Mouse (Mus musculus) spleen, postnatal 10 days (tissue): ENCODE measurements around the gene Pdia6.
A peak's percentile ranks its signal among the peaks of the same experiment; 100 is the strongest.

Experiments used
- DNase-seq, 2 experiments: peaks; one replicate each; pipeline ENCODE4 v3.0.0; 2021 to 2022; ENCODE audit warnings: low spot score in 2 of 2

Pdia6 gene

GRCm38 (mm10) chr12:17265971-17266672 lies at the start of gene Pdia6:
Gene Pdia6 (plus strand): TSS chr12:17266545.
- peak; percentile 86 to 93 for DNase-seq

DNA sequence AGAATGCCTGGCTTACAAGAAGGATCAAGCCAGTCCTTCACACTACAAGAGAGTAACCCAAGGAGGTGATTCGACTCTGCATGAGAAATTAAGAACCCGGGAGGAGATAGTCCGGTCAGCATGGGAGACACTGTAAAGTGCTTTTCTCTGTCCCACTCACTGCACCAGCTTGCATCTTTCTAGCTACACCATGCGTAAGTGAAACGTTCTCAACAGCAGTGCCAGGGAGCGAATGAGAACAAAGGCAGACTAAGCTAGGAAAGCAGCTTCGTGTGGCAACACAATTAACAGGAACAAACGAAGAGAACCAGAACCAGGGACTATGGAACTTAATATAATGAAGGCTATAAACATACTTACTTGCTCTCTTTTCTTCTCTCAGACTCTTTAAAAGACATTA lies 48.0 kb upstream of the Pdia6 start:
- DNase-seq: no peak

- DNase-seq: no peak
Measured at GRCm38 (mm10) chr12:17219107-17219506, 47.2 kb upstream of the Pdia6 start.

- DNase-seq: no peak
Measured at GRCm38 (mm10) chr12:17220631-17221030, 45.7 kb upstream of the Pdia6 start.

GRCm38 (mm10) chr12:17221891-17222428 lies 44.4 kb upstream of the Pdia6 start:
- peak in 1 of 2 experiments; percentile 20 for DNase-seq

DNA sequence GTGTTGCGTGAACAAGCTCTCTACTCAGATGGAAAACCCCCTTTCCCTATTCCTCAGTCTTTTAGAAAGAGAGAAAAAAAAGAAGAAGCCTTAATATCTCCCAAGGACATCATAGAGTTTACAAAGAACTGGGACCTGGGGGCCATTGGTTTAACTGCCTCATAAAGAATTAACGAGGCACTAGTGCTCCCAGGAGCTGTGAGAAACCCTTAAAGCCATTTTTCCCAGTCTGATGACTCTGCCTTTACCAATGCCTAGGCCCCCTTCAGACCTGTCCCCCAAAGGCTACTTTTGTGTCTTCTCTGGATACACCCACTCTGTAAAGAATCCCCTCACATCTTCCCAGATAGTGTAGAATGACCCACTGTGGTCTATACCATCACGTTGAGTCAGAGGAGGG lies 43.3 kb upstream of the Pdia6 start:
- no peak for DNase-seq

DNA sequence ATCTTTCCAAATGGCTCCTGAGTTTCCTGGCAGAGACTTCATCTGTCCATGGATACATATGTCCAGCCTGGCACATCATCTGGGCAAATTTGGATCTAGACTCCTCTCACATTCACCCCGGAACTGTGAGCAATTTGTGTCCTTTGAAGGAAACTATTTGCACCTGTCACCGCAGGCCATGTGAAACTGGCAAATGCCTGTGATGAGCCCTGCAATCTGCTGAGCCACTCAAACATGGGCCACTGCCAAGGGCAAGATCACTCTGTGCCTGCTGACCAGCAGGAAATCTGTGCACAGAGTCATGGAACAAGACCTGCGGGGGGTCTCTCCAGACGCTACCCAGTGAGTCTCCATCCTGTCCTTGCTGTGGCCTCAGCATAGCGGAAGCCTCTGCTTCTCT lies 41.3 kb upstream of the Pdia6 start:
- DNase-seq: no peak

- DNase-seq: no peak
Measured at GRCm38 (mm10) chr12:17227903-17228302, 38.4 kb upstream of the Pdia6 start.

DNA sequence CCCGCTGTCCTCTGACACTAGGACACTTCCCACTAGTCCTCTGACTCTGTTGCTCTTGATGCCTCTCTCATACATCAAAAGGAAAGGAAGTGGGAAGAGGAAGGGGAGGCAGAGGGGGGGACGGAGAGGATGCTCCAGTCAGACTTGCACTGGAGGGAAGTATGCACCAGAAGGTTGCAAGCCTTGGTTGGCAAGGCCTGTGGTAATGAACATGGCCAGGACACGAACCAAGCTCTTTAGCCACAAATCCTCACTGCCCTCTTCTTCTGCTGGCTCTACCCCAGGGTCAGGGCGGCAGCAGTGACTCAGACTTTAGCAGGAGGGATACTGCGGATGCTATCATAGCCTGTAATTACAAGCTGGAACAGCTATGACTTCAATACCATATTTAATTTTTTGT lies 35.8 kb upstream of the Pdia6 start:
- DNase-seq: no peak

- no peak for DNase-seq
Measured at GRCm38 (mm10) chr12:17231513-17231912, 34.8 kb upstream of the Pdia6 start.

GRCm38 (mm10) chr12:17235535-17236313 lies 30.6 kb upstream of the Pdia6 start:
- no peak for DNase-seq

DNA sequence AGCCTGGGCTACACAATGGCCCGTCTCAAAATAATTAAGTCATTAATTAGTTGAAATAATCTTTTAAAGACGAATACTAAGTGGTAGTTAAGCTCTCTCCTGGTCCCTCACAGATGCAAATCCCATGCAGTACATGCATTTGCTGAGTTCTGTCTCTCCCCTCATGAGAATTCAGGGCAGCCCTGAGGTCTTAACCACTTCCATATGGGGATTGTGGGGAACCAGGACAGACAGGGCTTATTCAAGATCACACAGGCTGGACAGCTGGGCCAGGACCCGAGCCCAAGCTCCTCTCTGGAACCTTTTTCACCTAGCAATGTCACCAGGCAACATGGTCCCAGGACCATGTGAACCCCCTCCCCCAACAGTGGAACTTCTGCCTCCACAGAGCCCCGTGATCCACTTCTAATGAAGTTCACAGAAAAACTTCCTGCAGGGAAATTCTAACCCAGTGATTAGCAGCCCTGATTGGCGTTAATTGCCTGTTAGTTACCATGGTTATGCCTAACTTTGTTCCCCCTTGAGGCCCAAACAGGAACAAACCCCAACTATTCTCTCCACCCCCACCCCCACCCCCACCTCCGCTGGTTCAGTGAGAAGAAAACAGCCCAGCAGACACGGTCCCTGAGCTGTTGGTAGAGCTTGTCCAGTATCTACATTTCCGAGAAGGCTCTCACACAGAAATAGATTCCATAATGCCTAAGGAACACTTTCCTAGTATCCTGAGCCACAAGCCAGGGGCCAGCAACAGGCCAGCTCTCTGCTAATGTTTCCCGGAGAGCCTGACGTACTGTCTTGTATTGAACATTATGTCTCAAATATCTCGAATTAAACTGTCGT lies 27.5 kb upstream of the Pdia6 start:
- DNase-seq: no peak

GRCm38 (mm10) chr12:17239428-17239688 lies 27.0 kb upstream of the Pdia6 start:
- DNase-seq: no peak

DNA sequence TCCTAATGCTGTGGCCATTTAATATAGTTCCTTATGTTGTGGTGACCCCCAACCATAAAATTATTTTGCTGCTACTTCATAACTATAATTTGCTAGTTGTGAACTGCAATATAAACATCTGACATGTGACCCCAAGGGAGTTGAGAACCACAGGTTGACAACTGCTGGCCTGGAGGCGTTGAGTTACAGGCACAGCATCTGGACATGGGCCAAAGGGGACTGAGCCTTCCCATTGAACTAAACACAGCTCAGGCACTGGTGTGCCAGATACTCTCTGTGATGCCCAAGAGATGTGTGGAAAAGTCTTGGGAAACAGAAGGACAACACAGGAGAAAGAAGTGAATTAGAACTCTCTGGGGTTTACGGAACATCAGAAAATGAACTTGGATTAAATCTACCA lies 25.3 kb upstream of the Pdia6 start:
- no peak for DNase-seq

GRCm38 (mm10) chr12:17241614-17242013 lies 24.7 kb upstream of the Pdia6 start:
- DNase-seq: no peak

DNA sequence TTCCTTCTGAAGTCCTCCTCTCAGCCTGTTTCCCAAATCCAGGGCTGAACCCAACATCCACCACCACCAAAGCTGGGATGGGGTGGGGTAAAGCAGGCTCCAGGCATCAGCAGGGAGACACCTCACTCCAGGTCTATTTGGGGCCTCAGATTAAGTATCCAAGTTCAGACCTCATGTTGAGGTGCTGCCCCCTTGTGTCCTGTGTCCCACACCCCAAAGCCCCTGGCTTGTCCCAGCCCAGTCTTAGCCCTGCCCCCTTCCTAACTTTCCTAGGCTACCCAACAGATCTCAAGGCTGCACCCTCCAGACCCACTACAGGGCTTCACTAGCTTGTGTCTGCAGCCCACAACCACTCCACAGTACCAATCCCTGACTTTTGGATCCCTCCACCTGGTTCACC lies 24.3 kb upstream of the Pdia6 start:
- DNase-seq: no peak

GRCm38 (mm10) chr12:17250962-17251361 lies 15.4 kb upstream of the Pdia6 start:
- no peak for DNase-seq

- DNase-seq: peak; percentile 42 to 66
Measured at GRCm38 (mm10) chr12:17253069-17253468, 13.3 kb upstream of the Pdia6 start.

DNA sequence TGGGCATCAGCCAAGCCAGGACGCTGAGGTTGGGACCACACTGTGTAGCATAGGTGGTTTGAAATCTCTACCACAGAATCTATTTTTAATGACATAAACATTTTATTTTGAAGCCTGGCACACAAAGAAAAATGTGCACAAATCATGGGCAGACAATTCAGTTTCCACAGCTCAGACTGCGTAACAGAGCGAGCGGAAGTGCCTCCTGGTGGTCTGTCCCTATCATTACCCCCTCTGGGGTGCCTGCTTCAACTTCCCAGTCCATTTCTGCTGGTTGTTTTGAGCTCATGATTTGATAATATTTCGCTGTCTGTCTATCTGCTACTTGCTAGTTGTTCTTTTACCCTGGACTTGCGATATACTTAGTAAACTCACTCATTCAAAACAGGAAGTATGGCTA lies 10.7 kb upstream of the Pdia6 start:
- DNase-seq: no peak

DNA sequence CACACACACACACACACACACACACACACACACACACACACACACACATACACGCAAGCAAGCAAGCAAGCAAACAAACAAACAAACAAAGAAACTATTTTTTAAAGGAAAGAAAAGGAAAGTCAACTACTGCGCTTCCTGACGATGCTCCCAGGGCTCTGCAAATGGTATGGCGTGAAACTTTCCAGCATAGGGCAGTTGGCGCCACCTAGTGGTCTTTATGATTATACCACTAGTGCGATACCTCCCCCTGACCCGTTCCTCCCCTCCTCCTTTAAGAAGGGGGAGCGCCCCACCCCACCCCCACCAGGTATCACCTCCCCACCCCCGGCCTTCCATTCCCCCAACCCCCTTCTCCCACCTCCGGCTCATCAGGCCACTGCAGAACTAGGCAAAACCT lies 9.4 kb upstream of the Pdia6 start:
- DNase-seq: peak; percentile 26 to 61

GRCm38 (mm10) chr12:17258431-17258830 lies 7.9 kb upstream of the Pdia6 start:
- no peak for DNase-seq

DNA sequence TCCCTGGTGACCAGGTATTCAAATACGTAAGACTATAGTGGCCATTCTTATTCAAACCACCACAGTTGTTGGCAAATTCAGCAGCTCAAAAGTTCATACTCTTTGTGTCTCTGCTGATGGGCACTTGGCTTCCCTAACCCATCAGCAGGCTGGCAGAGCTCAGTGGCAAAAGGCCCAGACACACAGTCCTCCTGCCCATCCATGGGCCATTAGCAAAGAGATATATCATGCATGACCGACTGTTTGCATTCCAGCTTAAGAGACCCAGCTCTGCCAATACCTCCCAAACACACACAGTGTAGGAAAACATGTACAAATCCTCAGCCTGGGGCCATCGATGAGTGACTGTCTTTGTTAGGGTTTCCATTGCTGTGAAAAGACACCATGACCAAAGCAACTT lies 5.3 kb upstream of the Pdia6 start:
- DNase-seq: no peak
